Mouse (Mus musculus): ENCODE data around the gene Palm2.

The Palm2 gene

GRCm38 (mm10) chr4:57701576-57701975 lies 267.5 kb downstream of the Palm2 start:
- no peak for DNase-seq (ENCODE audit: low spot score in 2 of 2)

DNA sequence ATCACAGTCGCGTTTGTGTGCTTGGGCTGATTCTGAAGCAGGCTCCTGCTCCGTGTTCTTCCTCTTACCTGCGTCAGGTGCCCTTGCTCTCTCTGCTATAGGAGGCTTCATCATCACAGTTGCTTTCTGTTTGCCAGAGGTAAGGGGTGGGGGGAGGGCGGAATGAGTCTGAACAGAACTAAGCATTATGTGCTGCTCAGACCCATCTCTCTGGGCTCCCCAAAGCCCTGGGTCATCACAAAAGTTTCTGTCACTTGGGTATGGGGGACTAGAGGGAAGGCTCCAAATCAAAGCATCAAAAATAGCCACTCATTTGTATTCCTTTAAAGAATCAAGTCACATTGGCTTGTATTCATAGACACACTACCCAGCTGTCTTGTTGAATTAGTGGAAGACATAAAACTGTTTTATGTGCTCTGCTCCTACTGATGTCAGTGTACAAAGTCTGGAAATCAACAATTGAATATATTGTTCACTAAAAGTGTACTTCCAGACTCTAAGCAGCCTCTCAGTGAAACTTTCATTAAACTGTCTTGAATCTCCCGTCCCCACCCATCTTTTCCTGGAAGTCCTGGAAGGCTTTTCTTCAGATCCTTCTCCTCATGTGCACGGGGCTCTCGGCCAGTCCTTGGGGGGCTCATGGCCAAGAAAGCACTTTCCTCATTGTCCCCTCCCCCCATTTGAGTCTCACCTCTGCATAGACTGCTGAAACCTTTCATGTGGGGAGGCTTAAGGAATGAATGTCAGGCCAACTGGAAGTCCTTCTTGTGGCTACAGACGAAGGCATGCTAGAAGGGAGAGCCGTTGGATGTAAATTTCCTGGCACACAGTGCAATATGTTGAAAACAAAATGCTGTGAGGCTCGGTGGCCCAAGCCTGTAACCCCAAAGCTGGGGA lies 269.8 kb downstream of the Palm2 start:
- no peak for DNase-seq (ENCODE audit: low spot score in 2 of 2)

- no peak for DNase-seq (ENCODE audit: low spot score in 2 of 2)
Observed at GRCm38 (mm10) chr4:57704575-57704974, 270.5 kb downstream of the Palm2 start.

- no peak for DNase-seq (ENCODE audit: low spot score in 2 of 2)
Observed at GRCm38 (mm10) chr4:57715849-57716248, 281.8 kb downstream of the Palm2 start.

GRCm38 (mm10) chr4:57716735-57717134 lies 282.7 kb downstream of the Palm2 start:
- no peak for DNase-seq (ENCODE audit: low spot score in 2 of 2)

DNA sequence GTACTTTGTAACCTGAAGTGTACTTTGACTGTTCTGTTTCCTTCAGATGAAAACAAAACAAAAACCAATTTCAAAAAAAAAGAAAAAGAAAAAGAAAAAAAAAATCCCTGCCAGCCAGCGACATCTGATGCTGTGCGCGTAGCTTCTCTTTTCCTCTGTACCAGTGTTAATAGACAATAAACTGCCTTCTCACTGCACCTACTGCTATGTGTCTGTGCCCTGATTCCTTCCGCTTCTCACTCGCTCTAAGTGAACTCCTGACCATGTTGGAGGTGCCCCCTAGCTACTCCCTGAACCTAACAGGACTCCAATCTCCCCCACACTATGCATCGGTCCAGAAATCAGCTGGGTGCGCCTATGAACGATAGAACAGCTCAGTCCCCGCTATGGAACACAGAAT lies 283.3 kb downstream of the Palm2 start, which contains the start of gene Akap2:
TSS of gene Akap2 (plus strand) at position 304 of the 400 bp plus-strand sequence.
- DNase-seq (ENCODE audit: low spot score in 2 of 2) = no peak

GRCm38 (mm10) chr4:57719370-57719769 lies 285.3 kb downstream of the Palm2 start:
- DNase-seq (ENCODE audit: low spot score in 2 of 2) = no peak

DNA sequence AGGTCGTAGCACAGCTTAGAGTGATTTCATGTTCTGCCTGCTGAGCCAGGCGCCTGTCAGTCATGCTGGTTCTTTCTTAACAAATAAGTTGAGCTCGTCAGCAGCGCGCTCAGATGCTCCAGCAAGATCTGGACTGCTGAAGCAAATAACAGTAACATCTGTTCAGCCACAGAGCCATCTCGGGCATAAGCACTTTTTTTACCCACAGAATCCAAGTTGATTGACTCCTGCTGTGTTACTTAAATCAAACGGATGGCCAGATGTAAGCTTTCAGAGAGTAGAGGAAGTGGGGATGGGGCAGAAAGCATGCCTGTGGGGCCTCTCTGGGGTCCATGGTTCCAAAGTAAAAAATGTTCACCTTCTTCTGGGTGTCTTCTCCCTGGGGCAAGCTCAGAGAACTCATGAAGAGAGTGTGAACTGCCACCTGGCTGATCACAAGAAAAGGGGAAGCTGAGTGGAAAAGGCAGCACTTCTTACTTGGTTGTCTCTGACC lies 286.9 kb downstream of the Palm2 start:
- DNase-seq (ENCODE audit: low spot score in 2 of 2) = no peak

- no peak for DNase-seq (ENCODE audit: low spot score in 2 of 2)
Observed at GRCm38 (mm10) chr4:57722296-57722695, 288.2 kb downstream of the Palm2 start.

DNA sequence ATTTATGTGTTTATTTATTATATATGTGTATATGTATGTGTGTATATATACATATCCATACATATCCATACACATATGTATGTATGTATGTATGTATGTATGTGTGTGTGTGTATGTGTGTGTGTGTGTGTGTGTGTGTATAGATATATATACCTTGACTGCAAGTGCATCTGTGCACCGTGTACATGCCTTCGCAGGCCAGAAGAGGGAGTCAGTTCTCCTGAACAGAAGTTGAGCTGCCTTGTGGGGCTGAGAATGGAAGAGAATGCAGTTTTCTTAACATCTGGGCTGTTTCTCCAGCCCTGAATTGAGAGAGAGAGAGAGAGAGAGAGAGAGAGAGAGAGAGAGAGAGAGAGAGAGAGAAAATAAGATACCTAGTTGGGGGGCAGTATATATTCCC lies 289.6 kb downstream of the Palm2 start:
- DNase-seq (ENCODE audit: low spot score in 2 of 2) = no peak

DNA sequence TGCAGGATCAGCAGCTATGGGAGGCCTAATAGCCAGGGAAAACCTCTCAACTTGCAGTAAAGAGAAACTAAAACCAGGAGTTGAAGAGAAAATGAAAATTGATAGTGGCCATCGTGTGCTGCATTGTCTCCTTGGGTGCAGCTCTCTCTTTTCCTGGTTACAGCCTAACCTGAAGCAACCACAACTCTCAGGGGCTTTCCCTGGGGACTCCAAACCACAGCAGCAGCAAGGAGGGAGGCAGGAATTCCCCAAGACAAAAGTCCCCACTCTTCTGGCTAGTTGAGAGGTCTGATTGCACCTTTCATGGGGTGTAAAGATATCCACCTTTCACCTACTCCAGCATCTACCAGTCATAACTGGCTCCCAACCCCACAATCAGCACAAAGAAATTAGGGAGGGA lies 291.5 kb downstream of the Palm2 start:
- no peak for DNase-seq (ENCODE audit: low spot score in 2 of 2)

DNA sequence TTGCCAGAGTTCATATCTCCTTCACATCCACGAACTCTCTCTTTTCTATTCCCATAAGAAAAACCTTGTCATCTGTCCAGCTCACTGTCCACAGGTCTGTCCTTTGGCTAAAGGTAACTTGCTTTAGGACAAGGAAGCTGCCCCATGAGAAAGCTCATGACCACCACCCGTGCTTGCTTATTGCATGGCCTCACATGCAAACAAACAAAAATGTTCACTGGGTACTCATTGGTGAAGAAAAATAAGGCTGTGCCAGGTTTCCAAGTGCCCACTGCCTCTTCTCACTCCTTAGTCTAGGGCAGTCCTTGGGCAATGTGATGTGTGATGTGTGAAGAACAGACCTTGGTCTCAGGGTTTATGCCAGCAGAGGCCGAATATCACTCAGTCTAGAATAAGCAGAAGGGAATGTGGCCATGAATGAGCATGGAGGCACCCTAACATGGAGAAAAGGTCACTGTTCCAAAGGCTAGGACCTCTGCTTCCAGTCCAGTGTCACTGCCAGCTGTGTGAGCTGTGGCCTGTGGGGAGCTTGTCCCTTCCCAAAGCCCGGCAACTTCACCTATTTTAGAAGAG lies 294.6 kb downstream of the Palm2 start:
- DNase-seq (ENCODE audit: low spot score in 2 of 2) = no peak

DNA sequence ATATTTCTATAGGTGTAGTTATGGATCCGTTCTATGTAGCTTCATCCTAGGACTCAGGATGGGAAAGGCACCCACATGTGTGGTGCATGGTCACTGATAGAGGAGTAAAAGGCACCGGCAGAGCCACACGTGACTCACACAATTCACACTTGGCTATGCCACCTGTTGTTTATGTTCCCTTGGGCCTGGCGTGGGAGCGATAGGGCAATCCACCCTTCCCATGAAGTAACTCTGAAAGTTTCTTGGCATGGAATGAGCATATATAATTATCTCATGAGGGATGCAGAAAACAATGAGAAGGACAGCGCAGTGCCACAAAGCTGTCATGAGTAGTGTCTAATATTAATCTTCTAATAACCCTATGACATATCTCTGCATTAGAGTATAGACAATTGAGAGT lies 296.0 kb downstream of the Palm2 start:
- DNase-seq (ENCODE audit: low spot score in 2 of 2) = no peak

- DNase-seq (ENCODE audit: low spot score in 2 of 2) = no peak
Observed at GRCm38 (mm10) chr4:57730801-57731598, 297.0 kb downstream of the Palm2 start.

- DNase-seq (ENCODE audit: low spot score in 2 of 2) = no peak
Observed at GRCm38 (mm10) chr4:57732351-57732750, 298.3 kb downstream of the Palm2 start.

GRCm38 (mm10) chr4:57733445-57733844 lies 299.4 kb downstream of the Palm2 start:
- peak in 1 of 2 experiments; percentile 52 for DNase-seq (ENCODE audit: low spot score in 2 of 2)

GRCm38 (mm10) chr4:57735426-57735825 lies 301.4 kb downstream of the Palm2 start:
- DNase-seq (ENCODE audit: low spot score in 2 of 2) = no peak

- no peak for DNase-seq (ENCODE audit: low spot score in 2 of 2)
Observed at GRCm38 (mm10) chr4:57738856-57739552, 305.0 kb downstream of the Palm2 start.

- no peak for DNase-seq (ENCODE audit: low spot score in 2 of 2)
Observed at GRCm38 (mm10) chr4:57743325-57743929, 309.4 kb downstream of the Palm2 start.

GRCm38 (mm10) chr4:57750651-57751050 lies 316.6 kb downstream of the Palm2 start:
- no peak for DNase-seq (ENCODE audit: low spot score in 2 of 2)

DNA sequence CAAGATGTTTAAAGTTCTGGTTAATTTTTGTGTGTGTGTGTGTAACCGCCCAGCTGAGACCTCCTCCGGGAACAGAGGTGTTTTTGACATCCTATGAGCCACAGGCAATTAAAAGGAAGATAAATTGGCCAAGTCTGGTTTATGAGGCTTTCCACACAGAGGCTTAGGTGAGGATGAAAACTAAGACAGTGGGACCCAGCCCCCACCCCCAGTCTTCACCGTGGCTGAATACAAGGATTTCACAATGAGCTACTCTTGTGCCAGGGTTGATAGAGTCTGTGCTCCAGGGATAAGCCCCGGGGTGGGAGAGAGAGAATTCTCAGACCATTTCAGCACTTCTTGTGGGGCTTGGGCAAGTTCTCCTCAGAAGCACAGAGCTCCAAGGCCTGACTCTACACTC lies 317.0 kb downstream of the Palm2 start:
- no peak for DNase-seq (ENCODE audit: low spot score in 2 of 2)
